Mouse (Mus musculus) liver, embryonic 14.5 days (tissue): ENCODE data around the gene Ipo13.

ENCODE experiments used
- CTCF ChIP-seq: IDR thresholded peaks from 2 replicates; pipeline ENCODE4 v1.5.1; 2016; ENCODE audit warnings: antibody characterized with exemption, low read depth, control low read depth
- EP300 ChIP-seq: IDR thresholded peaks from 2 replicates; pipeline ENCODE4 v1.6.1; 2016; ENCODE audit warnings: antibody characterized with exemption, low read depth

DNA sequence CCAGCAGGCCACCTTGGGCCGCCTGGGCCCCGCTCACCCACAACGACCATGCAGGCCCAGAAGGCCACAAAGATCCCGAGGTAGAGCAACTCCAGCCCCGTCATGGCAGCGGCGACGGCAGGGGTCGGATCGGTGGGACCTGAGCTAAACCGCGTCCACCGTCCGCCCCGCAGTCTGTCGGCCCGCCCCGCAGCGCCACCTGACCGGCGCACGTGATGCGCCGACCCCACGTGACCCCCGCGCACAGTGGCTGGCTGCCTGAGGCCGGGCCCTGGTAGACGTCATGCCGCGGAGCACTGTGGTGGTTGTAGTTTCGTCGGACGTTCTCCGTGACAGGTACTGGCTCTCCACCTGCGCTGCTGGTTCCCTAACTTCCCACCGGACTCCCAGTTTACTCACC is 27.7 kb downstream of the Ipo13 start, which contains the start of gene Atp6v0b:
- TF ChIP-seq CTCF (no peak), EP300 (no peak)
